Mouse (Mus musculus) hematopoietic stem cell, adult 5-6 weeks (primary cell): Measurements from ENCODE around the gene Spaca9. TPM values are rescaled to one million over a fixed set of nuclear protein-coding genes. Genes with fewer than 3 reads are reported as not detected.

Experiments used
- ATAC-seq, 2 experiments: fragments of 125-278 bp in 1 of 2; replicated peaks in 1 of 2; 2 replicates each; pipeline ENCODE4 v1.8.0; 2016 to 2017; ENCODE audit warnings: inconsistent platforms in 2 of 2, mild to moderate bottlenecking in 2 of 2, moderate number of reproducible peaks in 2 of 2, low read depth in 1 of 2, moderate TSS enrichment in 1 of 2; ENCODE audit not compliant: low FRiP score in 2 of 2, poor library complexity in 2 of 2, severe bottlenecking in 2 of 2, insufficient read depth in 1 of 2, low TSS enrichment in 1 of 2
- total RNA-seq: library from RNA; stranded (forward); fragments of 172-1452, 232-1000 nt; gene quantifications from 2 replicates; pipeline ENCODE4 v1.2.3, GENCODE M21; 2017

Spaca9 gene
- total RNA-seq, 1 experiment from 2014 or later: 1.4 TPM

DNA sequence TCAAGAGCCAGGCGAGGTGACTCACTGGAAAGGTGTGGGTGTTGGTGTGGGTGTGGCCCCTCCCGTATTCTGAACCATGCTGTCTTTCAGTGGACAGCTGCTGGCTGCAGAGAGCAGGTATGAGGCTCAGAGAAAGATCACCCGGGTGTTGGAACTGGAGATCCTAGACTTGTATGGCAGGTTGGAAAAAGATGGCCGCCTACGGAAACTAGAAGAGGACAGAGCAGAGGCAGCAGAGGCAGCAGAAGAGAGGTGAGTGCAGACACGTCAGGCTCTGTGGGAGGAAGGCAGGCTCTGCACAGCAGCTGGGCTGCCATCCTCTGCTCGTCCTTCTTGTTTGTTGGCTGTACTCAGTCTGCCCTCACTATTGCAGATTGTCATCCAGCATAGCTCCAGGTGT lies 13.6 kb downstream of the Spaca9 start:
- no peak for ATAC-seq

DNA sequence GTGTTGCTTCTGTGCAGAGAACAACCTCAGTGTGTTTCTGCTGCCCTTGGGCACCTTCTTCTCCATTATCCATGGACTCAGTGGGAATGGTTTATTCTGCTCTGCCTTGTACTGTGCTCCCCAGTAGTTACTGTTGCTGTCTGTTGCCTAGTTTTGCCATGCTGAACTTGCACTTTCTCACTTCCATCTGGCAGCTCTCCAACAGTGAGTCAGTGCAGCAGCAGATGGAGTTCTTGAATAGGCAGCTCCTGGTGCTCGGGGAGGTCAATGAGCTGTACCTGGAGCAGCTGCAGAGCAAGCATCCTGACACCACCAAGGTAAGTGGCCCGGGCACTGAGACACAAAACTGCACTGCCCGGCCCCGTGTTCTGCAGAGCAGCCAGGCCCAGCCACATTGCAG lies 17.8 kb downstream of the Spaca9 start:
- no peak for ATAC-seq

GRCm38 (mm10) chr2:28680710-28681109 lies 18.8 kb downstream of the Spaca9 start:
- no peak for ATAC-seq

DNA sequence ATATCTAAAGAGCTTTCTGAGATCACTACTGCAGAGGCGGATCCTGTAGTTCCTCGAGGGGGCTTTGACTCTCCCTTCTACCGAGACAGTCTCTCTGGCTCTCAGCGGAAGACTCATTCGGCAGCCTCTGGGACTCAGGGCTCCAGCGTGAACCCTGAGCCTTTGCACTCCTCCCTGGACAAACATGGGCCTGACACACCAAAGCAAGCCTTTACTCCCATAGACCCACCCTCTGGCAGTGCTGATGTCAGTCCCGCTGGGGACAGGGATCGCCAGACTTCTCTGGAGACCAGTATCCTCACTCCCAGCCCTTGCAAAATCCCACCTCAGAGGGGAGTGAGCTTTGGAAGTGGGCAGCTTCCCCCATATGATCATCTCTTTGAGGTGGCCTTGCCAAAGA lies 23.5 kb downstream of the Spaca9 start:
- no peak for ATAC-seq

- ATAC-seq: no peak
Observed at GRCm38 (mm10) chr2:28671438-28671837, 28.1 kb downstream of the Spaca9 start.

DNA sequence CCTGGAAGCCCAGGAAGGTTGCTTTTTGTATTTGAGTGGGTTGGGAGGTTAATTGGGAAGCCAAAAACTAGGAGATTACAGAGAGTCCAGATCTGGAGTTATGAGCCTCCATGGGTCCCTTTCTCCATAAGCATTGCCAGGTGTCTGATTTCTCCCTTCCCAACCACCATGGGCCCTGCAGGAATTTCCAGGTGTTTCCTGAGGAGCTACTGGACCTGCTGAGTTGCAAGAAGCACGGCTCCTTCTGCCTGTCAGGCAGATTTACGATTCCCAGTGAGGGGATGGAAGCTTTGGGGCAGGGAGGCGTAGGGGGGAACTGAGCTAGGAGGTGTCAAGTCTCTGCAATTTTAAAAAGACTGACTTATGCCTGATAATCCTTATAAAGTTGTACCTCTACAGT lies 33.7 kb downstream of the Spaca9 start:
- ATAC-seq: no peak

- ATAC-seq: no peak
Observed at GRCm38 (mm10) chr2:28662891-28663290, 36.6 kb downstream of the Spaca9 start.

- no peak for ATAC-seq
Observed at GRCm38 (mm10) chr2:28656216-28656615, 43.3 kb downstream of the Spaca9 start.

GRCm38 (mm10) chr2:28654295-28654694 lies 45.2 kb downstream of the Spaca9 start:
- peak in 1 of 2 experiments; percentile 61; a peak in 2 of 4 replicates for ATAC-seq

DNA sequence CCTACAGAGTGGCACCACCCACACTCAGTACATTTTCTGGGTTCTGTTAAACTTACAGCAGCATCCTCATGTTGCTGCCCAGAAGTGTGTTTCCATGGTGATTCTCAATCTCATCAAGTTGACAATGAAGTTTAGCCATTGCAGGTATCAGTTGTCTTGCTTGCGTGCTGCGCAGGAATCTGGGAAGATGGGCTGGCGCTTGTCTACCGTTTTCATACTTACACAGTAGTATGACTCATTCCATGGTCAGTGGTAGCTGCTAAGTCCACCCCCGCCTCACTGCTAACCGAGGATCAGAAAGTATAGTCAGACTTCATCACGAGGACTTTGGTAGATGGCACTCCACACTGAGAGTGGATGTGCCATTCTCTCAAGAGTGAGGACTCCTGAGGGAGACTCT lies 46.2 kb downstream of the Spaca9 start:
- ATAC-seq: no peak

- no peak for ATAC-seq
Observed at GRCm38 (mm10) chr2:28650526-28650925, 49.0 kb downstream of the Spaca9 start.

- no peak for ATAC-seq
Observed at GRCm38 (mm10) chr2:28643081-28643480, 56.4 kb downstream of the Spaca9 start.

Other genes with a start within 250 kb of the Spaca9 start
- not detected in 2 replicates for gene 1700007K13Rik, start 233.4 kb downstream of the Spaca9 start, total RNA-seq
- gene Mrps2, start 231.7 kb downstream of the Spaca9 start, total RNA-seq: 26.6 and 31.9 TPM in 2 replicates
- not detected in 2 replicates for gene Gbgt1, start 202.8 kb downstream of the Spaca9 start, total RNA-seq
- not detected in 2 replicates for gene Gm10134, start 193.6 kb downstream of the Spaca9 start, total RNA-seq
- gene Ralgds, start 186.6 kb downstream of the Spaca9 start, total RNA-seq: 12.0 and 20.9 TPM in 2 replicates
- gene Cel, start 136.3 kb downstream of the Spaca9 start, total RNA-seq: not detected in 2 replicates
- gene Gtf3c5, start 116.0 kb downstream of the Spaca9 start, total RNA-seq: 15.8 and 31.2 TPM in 2 replicates
- gene Gfi1b, start 77.7 kb downstream of the Spaca9 start, total RNA-seq: 16.4 and 23.5 TPM in 2 replicates
- gene Tsc1, start 58.5 kb downstream of the Spaca9 start, total RNA-seq: 22.8 and 23.5 TPM in 2 replicates
- 0.15 and 0.38 TPM in 2 replicates for gene Ak8, start 437 bp upstream of the Spaca9 start, total RNA-seq
- gene Gtf3c4, start 140.6 kb upstream of the Spaca9 start, total RNA-seq: 22.9 and 28.8 TPM in 2 replicates
- gene Ddx31, start 140.7 kb upstream of the Spaca9 start, total RNA-seq: 24.1 and 25.1 TPM in 2 replicates
- not detected in 2 replicates for gene Barhl1, start 216.9 kb upstream of the Spaca9 start, total RNA-seq